Mouse (Mus musculus) myocyte (in vitro differentiated cells): ENCODE data around the gene Tlr11. TPM values are rescaled to one million over a fixed set of nuclear protein-coding genes. Genes with fewer than 3 reads are reported as not detected.

Source experiments
- H3K27me3 ChIP-seq: one replicate; pipeline ENCODE4 v1.6.1; 2011; ENCODE audit not compliant: control insufficient read depth, insufficient read depth, insufficient read length
- H3K36me3 ChIP-seq: one replicate; pipeline ENCODE4 v1.6.1; 2011; ENCODE audit not compliant: control insufficient read depth, insufficient read depth
- H3K4me2 ChIP-seq: one replicate; pipeline ENCODE4 v1.6.1; 2011; ENCODE audit warnings: low read depth, control low read depth
- H3K4me3 ChIP-seq: one replicate; pipeline ENCODE4 v1.5.1; 2011; ENCODE audit warnings: mild to moderate bottlenecking, control low read depth, moderate library complexity
- H3K79me2 ChIP-seq: one replicate; pipeline ENCODE4 v1.6.1; 2011; ENCODE audit not compliant: control insufficient read depth, insufficient read depth
- H3ac ChIP-seq: one replicate; pipeline ENCODE4 v1.6.1; 2011; ENCODE audit not compliant: control insufficient read depth, insufficient read length
- CEBPB ChIP-seq: IDR thresholded peaks from 2 replicates; pipeline ENCODE4 v1.6.1; 2011; ENCODE audit warnings: mild to moderate bottlenecking, moderate library complexity; ENCODE audit not compliant: poor library complexity, insufficient read depth, severe bottlenecking
- E2F4 ChIP-seq: IDR thresholded peaks from one replicate; pipeline ENCODE4 v1.6.1; 2011; ENCODE audit warnings: mild to moderate bottlenecking, control low read depth, moderate library complexity; ENCODE audit not compliant: insufficient read depth
- MAX ChIP-seq: IDR thresholded peaks from one replicate; pipeline ENCODE4 v1.6.1; 2011; ENCODE audit warnings: low read depth, mild to moderate bottlenecking, control low read depth
- MYOD1 ChIP-seq, 3 experiments: IDR thresholded peaks; one replicate each; pipeline ENCODE4 v1.6.1; 2011; ENCODE audit warnings: control low read depth in 2 of 3, low read depth in 2 of 3, mild to moderate bottlenecking in 2 of 3, moderate library complexity in 1 of 3; ENCODE audit not compliant: insufficient read length in 2 of 3, control insufficient read depth in 1 of 3
- MYOG ChIP-seq, 3 experiments: IDR thresholded peaks; one replicate each; pipeline ENCODE4 v1.6.1; 2011; ENCODE audit warnings: control low read depth in 2 of 3, low read depth in 2 of 3, mild to moderate bottlenecking in 2 of 3; ENCODE audit not compliant: insufficient read length in 2 of 3, control insufficient read depth in 1 of 3, insufficient read depth in 1 of 3
- POLR2A ChIP-seq: IDR thresholded peaks from one replicate; pipeline ENCODE4 v1.6.1; 2011; ENCODE audit warnings: low read depth, mild to moderate bottlenecking, control low read depth, moderate library complexity; ENCODE audit not compliant: insufficient read length
- POLR2AphosphoS2 ChIP-seq: IDR thresholded peaks from one replicate; pipeline ENCODE4 v1.6.1; 2011; ENCODE audit warnings: low read depth, control low read depth; ENCODE audit not compliant: insufficient read length
- REST ChIP-seq: IDR thresholded peaks from one replicate; pipeline ENCODE4 v1.6.1; 2011; ENCODE audit warnings: mild to moderate bottlenecking, control low read depth, moderate library complexity; ENCODE audit not compliant: insufficient read depth, insufficient read length
- SRF ChIP-seq: IDR thresholded peaks from one replicate; pipeline ENCODE4 v1.6.1; 2011; ENCODE audit warnings: low read depth; ENCODE audit not compliant: control insufficient read depth, insufficient read length
- TCF12 ChIP-seq: IDR thresholded peaks from one replicate; pipeline ENCODE4 v1.6.1; 2011; ENCODE audit warnings: mild to moderate bottlenecking, control low read depth; ENCODE audit not compliant: poor library complexity, insufficient read depth, severe bottlenecking
- TCF3 ChIP-seq: IDR thresholded peaks from one replicate; pipeline ENCODE4 v1.6.1; 2011; ENCODE audit warnings: low read depth, control low read depth; ENCODE audit not compliant: insufficient read length
- USF1 ChIP-seq: IDR thresholded peaks from one replicate; pipeline ENCODE4 v1.6.1; 2011; ENCODE audit warnings: low read depth, mild to moderate bottlenecking, control low read depth, moderate library complexity
- polyA plus RNA-seq: library from polyadenylated mRNA; unstranded; fragments of >200 nt; fragmentation: generic; extraction: Trizol; gene quantifications from one replicate; pipeline ENCODE4 v1.2.1, GENCODE M21; 2012; ENCODE audit warnings: missing spikeins

The Tlr11 gene
- polyA plus RNA-seq, 1 experiment = not detected

DNA sequence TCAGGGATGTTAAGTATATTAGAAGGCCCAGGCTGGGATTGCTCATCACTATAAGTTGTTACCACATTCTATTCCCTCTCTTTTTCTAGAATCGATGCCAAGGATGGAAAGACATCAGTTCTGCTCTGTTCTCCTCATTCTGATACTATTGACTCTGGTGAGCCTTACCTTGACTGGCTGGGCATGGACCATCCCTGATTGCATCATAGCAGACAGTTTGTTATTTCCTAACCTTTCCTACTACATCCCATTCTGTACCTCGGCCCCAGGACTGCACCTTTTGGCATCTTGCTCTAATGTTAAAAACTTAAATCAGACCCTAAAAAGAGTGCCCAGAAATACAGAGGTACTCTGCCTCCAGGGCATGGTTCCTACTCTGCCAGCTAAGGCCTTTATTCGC is 2.8 kb downstream of the Tlr11 start:
- Histone ChIP-seq H3K4me3 (no peak overlapping the region), H3K27me3 (no peaks in the 10 kb centered on the region), H3K36me3 (no peaks in the 10 kb centered on the region), H3ac (no peak overlapping the region), H3K79me2 (no peaks in the 10 kb centered on the region), H3K4me2 (no peak overlapping the region)
- TF ChIP-seq CEBPB (no peak), USF1 (no peak), POLR2AphosphoS2 (no peak), MAX (no peak), TCF3 (no peak), POLR2A (no peak), MYOD1 (IDR thresholded peaks at IDR 0.05; ENCODE audit: control insufficient read depth in 1 of 3, insufficient read length in 2 of 3, low read depth in 2 of 3) (no peak), MYOG (IDR thresholded peaks at IDR 0.05; ENCODE audit: control insufficient read depth in 1 of 3, insufficient read depth in 1 of 3, insufficient read length in 2 of 3, low read depth in 2 of 3) (no peak), E2F4 (no peak), REST (no peak), TCF12 (no peak)

- Histone ChIP-seq H3K79me2 (no peaks in the 10 kb centered on the region), H3ac (no peak overlapping the region), H3K36me3 (no peaks in the 10 kb centered on the region), H3K4me3 (no peak overlapping the region), H3K4me2 (no peak overlapping the region), H3K27me3 (no peaks in the 10 kb centered on the region)
- TF ChIP-seq SRF = no peak
- no peak for TF ChIP-seq CEBPB
- no peak for TF ChIP-seq REST
- TF ChIP-seq E2F4 = no peak
- no peak for TF ChIP-seq MYOG (IDR thresholded peaks at IDR 0.05; ENCODE audit: control insufficient read depth in 1 of 3, insufficient read depth in 1 of 3, insufficient read length in 2 of 3, low read depth in 2 of 3)
- no peak for TF ChIP-seq POLR2A
- no peak for TF ChIP-seq MAX
- no peak for TF ChIP-seq TCF3
- TF ChIP-seq MYOD1 (IDR thresholded peaks at IDR 0.05; ENCODE audit: control insufficient read depth in 1 of 3, insufficient read length in 2 of 3, low read depth in 2 of 3) = no peak
- TF ChIP-seq POLR2AphosphoS2 = no peak
Measured at GRCm38 (mm10) chr14:50363561-50363960, 5.8 kb downstream of the Tlr11 start.

DNA sequence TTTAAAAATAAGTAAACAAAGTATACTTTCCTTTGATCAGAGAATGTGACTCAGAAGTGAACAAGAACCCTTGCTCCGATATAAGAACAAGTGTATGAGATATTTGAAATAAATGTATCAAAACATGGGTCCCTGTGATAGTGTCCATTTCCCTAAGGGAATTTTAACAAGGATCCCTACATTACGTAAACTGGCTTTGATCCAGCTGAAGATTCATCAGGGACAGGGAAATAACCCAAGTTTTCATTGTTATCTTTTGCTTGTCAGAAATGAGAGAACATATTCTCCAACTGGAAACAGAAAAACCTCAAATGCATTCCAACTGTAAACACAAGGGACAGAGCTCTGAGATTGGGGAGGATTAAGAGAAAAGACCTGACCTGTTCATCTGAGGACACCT is 23.1 kb downstream of the Tlr11 start, which contains the start of gene Olfr736:
Gene Olfr736, plus strand, starts transcription at position 301 of the 400 bp plus-strand sequence.
- Histone ChIP-seq H3K4me3 (no peak within 1 kb of the TSS), H3K36me3 (no peaks in the 10 kb centered on the region), H3K27me3 (no peaks in the 10 kb centered on the region), H3ac (no peak within 1 kb of the TSS), H3K4me2 (no peak within 1 kb of the TSS), H3K79me2 (no peaks in the 10 kb centered on the region)
- TF ChIP-seq POLR2AphosphoS2 = no peak
- TF ChIP-seq REST = no peak
- no peak for TF ChIP-seq E2F4
- no peak for TF ChIP-seq MAX
- no peak for TF ChIP-seq TCF3

DNA sequence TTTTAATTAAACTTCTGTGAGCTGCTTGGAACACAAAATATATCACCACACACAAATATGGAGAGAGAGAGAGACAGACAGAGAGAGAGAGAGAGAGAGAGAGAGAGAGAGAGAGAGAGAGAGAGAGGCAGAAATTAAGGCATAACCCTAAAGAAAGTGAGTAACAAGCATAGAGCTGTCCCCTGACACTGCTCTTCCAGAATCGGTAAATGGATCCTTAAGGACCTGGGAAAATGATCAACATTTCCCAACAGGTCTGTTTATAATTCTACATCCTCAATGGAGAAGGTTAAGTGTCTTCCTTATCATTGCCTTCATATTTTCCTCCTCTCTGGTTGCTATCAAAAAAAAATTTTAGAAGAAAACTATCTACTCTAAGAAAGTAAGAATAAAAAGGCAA is 49.6 kb downstream of the Tlr11 start, which contains the start of gene Olfr738:
Gene Olfr738, plus strand, starts transcription at position 301 of the 400 bp plus-strand sequence.
- Histone ChIP-seq H3K27me3 (no peaks in the 10 kb centered on the region), H3K79me2 (no peaks in the 10 kb centered on the region), H3K4me3 (no peak within 1 kb of the TSS), H3ac (no peak within 1 kb of the TSS), H3K36me3 (no peaks in the 10 kb centered on the region), H3K4me2 (no peak within 1 kb of the TSS)
- TF ChIP-seq TCF3 = no peak
- no peak for TF ChIP-seq TCF12
- TF ChIP-seq E2F4 = no peak
- TF ChIP-seq CEBPB = no peak
- TF ChIP-seq MYOD1 (IDR thresholded peaks at IDR 0.05; ENCODE audit: control insufficient read depth in 1 of 3, insufficient read length in 2 of 3, low read depth in 2 of 3) = no peak
- TF ChIP-seq MAX = no peak
- no peak for TF ChIP-seq REST
- TF ChIP-seq POLR2A = no peak
- no peak for TF ChIP-seq POLR2AphosphoS2

Other genes with a start within 250 kb of the Tlr11 start
- not detected for gene Olfr727, start 234.7 kb upstream of the Tlr11 start, polyA plus RNA-seq
- gene Olfr728, start 215.2 kb upstream of the Tlr11 start, polyA plus RNA-seq = not detected
- gene Olfr729, start 205.0 kb upstream of the Tlr11 start, polyA plus RNA-seq = not detected
- gene Olfr730, start 169.7 kb upstream of the Tlr11 start, polyA plus RNA-seq = not detected
- not detected for gene Olfr731, start 116.0 kb upstream of the Tlr11 start, polyA plus RNA-seq
- gene Olfr732, start 73.7 kb upstream of the Tlr11 start, polyA plus RNA-seq = not detected
- not detected for gene Olfr733, start 56.4 kb upstream of the Tlr11 start, polyA plus RNA-seq
- not detected for gene Olfr734, start 31.2 kb upstream of the Tlr11 start, polyA plus RNA-seq
- gene Olfr735, start 9.0 kb upstream of the Tlr11 start, polyA plus RNA-seq = not detected
- not detected for gene Olfr736, start 23.2 kb downstream of the Tlr11 start, polyA plus RNA-seq
- gene Olfr738, start 49.7 kb downstream of the Tlr11 start, polyA plus RNA-seq = not detected
- gene Olfr739, start 60.7 kb downstream of the Tlr11 start, polyA plus RNA-seq = not detected
- gene Olfr740, start 87.6 kb downstream of the Tlr11 start, polyA plus RNA-seq = not detected
- gene Olfr741, start 114.8 kb downstream of the Tlr11 start, polyA plus RNA-seq = not detected
- not detected for gene Olfr742, start 145.7 kb downstream of the Tlr11 start, polyA plus RNA-seq
- gene Olfr743, start 163.9 kb downstream of the Tlr11 start, polyA plus RNA-seq = not detected